Mouse (Mus musculus) CD4-positive, CD25-positive, alpha-beta regulatory T cell, adult 2 months (primary cell): ENCODE results near the gene Cfap97d1.
A peak's percentile ranks its signal among the peaks of the same experiment; 100 is the strongest.
"Not testable (repeated sequence)": the region's sequence is repeated elsewhere in the genome, so short reads cannot be mapped to it uniquely, and the experiment has no call there.

Source experiments
- DNase-seq: peaks from one replicate; pipeline ENCODE4 v3.0.0-alpha.2; 2012; ENCODE audit warnings: low read depth, low spot score

The Cfap97d1 gene

DNA sequence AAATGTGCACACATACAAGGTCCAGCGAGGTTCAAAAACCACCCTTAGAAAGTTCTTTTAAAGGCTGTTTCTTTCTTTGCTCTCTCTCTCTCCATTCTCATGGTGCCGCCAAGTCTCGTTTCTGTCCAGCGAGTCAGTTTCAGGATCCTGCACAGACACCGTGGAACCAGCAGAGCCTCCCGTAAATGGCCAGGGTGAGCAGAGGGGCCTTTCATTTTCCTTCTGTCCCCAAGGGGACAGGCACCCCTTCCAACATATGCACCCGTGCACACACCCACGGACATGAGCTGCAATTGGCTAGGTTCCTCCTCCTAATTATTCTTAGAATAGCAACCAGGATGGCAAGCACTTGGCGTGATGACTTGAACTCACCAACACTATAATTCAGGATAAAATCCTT, 10.6 kb upstream of the Cfap97d1 start:
- DNase-seq, result no peak

- DNase-seq, result no peak
Measured at GRCm38 (mm10) chr11:101974181-101974580, 9.9 kb upstream of the Cfap97d1 start.

GRCm38 (mm10) chr11:101974923-101975322, 9.2 kb upstream of the Cfap97d1 start:
- peak; percentile 12 for DNase-seq

DNA sequence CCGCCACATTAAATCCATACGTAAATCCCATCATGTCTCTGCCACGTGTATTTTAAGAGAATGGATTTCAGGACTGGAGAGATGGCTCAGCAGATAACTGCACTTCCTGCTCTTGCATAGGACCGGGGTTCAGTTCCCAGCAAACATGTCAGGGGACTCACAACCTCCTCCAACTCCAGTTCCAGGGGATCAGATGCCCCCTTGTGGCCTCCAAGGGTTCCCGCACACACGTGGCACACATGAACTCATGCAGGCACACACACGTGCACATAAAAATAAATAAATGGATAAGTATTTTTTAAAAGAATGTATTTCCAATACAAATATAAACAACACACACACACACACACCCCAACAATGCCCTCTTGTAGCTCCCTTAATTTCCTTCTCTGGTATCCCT, 7.1 kb upstream of the Cfap97d1 start:
- DNase-seq, result no peak

DNA sequence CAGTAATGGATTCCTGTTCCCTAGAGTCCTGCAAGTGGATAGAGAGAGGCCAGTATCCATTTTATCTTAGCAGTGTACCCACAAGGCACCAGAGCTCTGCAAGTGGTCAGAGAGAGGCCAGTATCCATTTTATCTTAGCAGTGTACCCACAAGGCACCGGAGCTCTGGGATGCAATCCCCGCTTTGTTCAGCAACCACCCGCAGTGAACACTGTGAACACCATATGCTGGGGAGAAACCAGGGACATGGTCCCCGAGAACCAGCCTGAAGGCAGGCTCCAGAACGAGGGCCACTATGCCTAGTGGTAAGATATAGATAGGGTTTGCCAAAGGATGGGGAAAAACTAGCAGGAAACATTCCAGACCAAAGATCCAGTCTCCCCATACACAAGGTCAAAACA, 4.9 kb upstream of the Cfap97d1 start:
- DNase-seq, result no peak

GRCm38 (mm10) chr11:101980603-101981157, 3.4 kb upstream of the Cfap97d1 start:
- DNase-seq, result no peak

DNA sequence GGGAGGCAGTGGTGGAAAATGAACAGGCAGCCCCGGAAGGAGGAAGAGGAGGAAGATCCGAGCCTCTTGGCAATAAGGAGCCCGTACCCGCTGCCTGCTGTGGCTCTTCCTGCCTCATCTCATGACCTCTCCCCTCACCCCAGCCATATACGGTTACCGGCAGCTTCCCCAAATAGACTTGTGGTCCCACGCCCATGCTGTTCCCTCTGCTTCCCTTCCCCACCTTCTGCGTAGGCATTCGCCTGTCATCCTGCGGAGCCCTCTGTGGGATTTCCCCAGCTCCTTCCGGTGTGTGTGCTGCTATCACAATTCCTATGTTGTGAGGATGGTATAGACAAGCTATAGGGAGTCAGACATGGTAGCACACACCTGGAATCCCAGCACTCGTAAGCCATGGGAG, 2.2 kb upstream of the Cfap97d1 start:
- peak; percentile 14 for DNase-seq

DNA sequence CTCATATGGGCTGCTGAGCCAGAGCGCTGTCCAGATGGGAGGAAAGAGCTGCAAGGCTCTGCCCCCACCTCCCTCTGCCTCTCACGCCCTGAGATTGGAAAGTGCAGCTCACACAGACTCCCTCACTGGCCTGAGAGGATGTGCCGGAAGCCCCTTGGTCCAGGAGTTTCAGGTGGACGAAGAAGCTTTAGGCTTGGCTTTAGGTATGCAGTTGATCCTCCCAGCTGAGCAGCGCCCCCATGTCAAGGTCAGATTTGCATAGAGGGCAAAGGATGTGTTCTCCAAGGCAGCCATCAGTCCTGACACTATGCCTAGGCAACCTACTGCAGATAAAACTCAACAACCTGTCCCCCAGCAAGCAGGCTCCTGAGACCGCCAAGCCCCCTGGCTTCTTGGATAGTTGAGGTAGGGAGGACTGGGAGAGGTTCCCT, 1.1 kb upstream of the Cfap97d1 start:
- no peak for DNase-seq

- DNase-seq, result no peak
Measured at GRCm38 (mm10) chr11:101983431-101983921, 603 bp upstream of the Cfap97d1 start.

DNA sequence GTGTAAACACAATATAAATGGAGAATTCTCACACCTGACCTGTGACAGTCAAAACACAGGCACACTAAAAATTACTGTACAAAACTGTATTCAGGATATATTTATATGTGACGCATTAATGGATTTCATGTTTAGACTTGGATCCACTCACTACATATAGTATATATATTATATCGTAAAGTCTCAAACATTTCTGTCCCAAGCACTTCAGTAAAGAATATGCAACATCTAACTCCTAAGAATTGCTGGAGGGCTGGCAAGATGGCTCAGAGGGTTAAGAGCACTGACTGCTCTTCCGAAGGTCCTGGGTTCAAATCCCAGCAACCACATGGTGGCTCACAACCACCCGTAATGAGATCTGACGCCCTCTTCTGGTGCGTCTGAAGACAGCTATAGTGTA, 1.4 kb downstream of the Cfap97d1 start:
- DNase-seq, result not testable (repeated sequence)

- peak; percentile 74 for DNase-seq
Measured at GRCm38 (mm10) chr11:101985990-101986389, 1.9 kb downstream of the Cfap97d1 start.

DNA sequence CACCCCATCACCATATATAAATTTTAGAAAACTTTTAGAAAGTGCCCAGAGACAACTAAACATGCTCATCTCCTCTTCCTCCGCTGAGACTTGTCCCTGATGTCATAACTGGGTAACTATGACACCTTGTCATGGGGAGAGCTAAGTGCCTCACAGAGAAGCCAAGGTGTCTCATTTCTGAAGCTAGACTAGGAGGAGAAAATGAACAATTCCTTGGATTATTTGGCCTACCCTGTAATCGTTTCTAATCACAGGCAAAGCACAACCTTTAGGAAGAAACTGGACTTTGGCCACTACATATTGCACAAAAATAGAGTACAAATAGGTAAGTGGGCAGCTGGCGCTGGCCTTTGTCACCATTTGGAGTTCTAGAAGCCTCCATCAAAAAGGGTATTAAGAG, 2.8 kb downstream of the Cfap97d1 start, which contains the start of gene Dusp3:
Gene Dusp3 (minus strand): TSS at position 101 of the 400 bp plus-strand sequence.
- no peak for DNase-seq

DNA sequence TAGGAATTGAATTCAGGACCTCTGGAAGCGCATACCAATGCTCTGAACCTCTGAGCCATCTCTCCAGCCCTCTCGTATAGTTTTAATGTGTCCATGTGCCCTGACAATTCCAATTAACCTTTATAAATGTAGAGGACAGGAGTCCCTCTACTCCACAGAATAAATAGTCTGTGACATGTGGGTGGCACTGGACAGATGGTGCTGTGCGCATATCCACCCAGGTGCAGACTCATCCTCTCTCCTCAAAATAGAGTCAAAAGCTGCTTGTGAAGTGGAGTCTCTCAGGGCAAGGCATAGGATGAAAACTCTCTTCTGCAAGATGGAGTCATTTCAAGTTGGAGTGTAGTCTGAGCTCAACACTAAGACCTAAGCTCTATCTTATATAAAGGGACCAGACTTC, 6.2 kb downstream of the Cfap97d1 start:
- no peak for DNase-seq

GRCm38 (mm10) chr11:101991813-101992212, 7.7 kb downstream of the Cfap97d1 start:
- DNase-seq, result no peak

- no peak for DNase-seq
Measured at GRCm38 (mm10) chr11:101992411-101992810, 8.3 kb downstream of the Cfap97d1 start.

- DNase-seq, result no peak
Measured at GRCm38 (mm10) chr11:101994100-101994499, 10.0 kb downstream of the Cfap97d1 start.

GRCm38 (mm10) chr11:101995938-101996337, 11.9 kb downstream of the Cfap97d1 start:
- no peak for DNase-seq

- no peak for DNase-seq
Measured at GRCm38 (mm10) chr11:101998258-101998657, 14.2 kb downstream of the Cfap97d1 start.

DNA sequence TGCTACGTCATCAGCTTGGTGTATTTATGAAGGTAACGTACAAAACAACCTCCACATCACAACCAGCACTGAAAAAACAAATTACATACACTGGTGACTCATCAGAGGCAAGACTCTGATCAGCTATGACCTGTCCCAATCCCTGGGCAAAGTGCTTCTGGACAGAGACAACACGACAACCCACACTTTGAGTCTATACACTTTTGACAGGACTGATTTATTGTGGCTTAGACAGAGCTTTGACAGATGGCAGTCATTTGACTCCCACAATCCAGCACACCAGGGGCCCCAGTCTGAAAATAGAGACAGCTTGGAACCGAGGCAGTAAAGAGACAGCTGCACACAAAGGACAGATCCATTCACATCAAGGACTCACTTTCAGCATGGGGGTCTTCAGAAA, 15.4 kb downstream of the Cfap97d1 start:
- DNase-seq, result no peak

DNA sequence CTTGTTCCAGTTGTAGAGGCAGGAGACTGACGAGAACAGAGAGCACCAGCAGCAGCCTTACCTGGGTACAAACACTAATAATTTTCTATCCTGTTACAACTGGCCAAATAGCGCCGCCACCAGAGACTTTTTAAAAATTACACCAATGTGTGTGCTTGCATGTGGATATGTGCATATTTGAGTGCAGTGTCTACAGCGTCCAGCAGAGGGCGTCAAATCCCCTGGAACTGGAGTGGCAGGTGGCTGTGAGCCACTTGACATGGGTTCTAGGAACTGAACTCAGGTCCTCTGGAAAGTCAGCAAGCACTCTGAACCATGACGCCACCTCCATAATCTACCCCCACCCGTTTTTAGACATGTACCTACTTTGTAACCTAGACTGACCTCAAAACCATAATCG, 20.2 kb downstream of the Cfap97d1 start:
- DNase-seq, result no peak

GRCm38 (mm10) chr11:102006271-102006670, 22.2 kb downstream of the Cfap97d1 start:
- DNase-seq, result no peak

- DNase-seq, result no peak
Measured at GRCm38 (mm10) chr11:102006688-102007087, 22.6 kb downstream of the Cfap97d1 start.

DNA sequence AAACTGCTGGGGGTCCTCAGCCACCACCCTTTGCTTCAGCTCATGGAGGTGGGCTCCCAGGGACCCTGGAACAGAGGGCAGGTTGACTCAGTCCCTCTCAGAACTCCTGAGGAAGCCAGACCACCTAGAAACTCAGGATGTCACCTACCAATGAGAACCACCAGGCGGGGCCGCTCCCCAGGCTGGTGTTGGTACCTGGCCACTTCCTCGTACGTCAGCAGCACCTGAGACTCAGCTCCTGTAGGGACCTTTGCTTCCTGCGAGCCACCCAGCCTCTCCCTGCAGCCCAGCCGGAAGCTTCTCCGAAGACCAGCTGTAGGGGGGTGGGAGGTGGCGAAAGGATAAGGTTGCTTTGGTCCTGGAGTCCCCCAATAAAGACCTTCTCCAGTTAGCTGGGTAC, 24.3 kb downstream of the Cfap97d1 start:
- DNase-seq, result no peak
